Mouse (Mus musculus): ENCODE data around the gene Anapc16.
"Not testable (repeated sequence)": the region's sequence is repeated elsewhere in the genome, so short reads cannot be mapped to it uniquely, and the experiment has no call there.

The Anapc16 gene

GRCm38 (mm10) chr10:59997591-59997990 lies 5.3 kb downstream of the Anapc16 start:
- DNase-seq = peak; percentile 75

DNA sequence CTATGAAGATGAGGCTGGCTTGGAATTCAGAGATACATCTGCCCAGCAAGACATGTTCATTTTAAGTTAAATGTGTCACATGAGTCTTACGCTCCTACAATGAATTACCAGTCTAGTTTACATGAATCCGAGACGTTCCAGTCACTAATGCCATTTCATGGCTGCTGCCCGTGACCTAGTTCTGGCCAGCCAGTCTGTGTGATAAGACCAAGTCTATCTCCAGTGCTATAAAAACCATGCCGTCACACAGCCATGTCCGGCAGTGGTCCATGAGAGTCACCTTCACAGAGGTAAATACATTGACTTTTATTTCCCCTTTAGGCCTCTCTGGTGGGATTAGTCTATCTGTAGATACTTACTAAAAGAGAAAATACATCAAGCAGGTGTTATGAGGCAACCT lies 7.0 kb downstream of the Anapc16 start:
- no peak for DNase-seq

GRCm38 (mm10) chr10:59993813-59994212 lies 9.1 kb downstream of the Anapc16 start:
- not testable (repeated sequence) for DNase-seq

DNA sequence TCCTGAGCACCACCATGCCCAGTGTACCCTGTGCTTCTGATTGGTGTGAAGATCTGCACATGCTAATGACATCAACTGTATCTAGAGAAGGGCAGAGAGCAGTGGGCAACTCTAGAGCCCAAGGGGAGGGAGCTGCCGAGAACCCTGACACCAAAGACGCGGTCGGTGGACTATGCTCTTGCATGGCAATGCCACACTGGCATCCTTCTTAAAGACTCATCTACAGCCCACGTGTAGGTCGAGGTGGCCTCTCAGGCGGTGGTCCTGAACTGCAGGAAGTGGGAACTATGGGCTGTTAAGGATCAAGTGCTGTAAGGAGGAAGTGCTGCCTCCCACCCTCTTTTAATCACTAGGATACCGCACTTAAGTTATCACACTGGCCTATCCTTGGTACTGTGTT lies 10.9 kb downstream of the Anapc16 start:
- DNase-seq = no peak

DNA sequence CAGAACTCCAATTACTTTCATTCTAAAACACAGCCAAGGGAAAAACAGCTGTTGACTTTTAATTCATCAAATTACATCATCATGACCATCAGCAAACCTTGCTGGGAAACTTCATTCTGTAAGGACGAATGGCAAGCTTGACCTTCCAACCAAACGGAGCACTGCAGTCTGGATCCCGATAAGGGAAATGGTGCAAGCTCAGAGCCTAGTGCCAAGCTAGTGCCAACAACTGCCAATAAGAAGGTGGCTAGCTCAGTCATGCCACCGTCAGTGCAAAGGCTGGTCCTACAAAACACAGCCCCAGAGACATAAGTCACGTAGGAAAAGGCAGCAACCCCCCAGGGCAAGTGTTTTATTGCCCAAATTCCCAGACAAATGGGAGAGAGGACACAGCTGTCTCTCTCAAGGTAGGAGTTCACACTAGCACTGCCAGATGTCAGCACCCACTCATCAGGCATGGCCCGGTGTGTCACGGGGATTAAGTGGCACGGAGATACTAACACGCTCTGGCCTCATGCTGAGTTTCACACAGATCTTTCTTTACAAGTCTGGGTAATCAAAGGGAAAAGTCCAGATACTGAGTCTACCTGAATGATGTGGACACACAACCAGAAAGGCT lies 11.6 kb downstream of the Anapc16 start:
- DNase-seq = no peak

- DNase-seq = no peak
Measured at GRCm38 (mm10) chr10:59990393-59990792, 12.5 kb downstream of the Anapc16 start.

- DNase-seq = no peak
Measured at GRCm38 (mm10) chr10:59988036-59988435, 14.9 kb downstream of the Anapc16 start.

GRCm38 (mm10) chr10:59982379-59982873 lies 20.5 kb downstream of the Anapc16 start:
- DNase-seq = no peak

GRCm38 (mm10) chr10:59981792-59982191 lies 21.1 kb downstream of the Anapc16 start:
- DNase-seq = no peak

DNA sequence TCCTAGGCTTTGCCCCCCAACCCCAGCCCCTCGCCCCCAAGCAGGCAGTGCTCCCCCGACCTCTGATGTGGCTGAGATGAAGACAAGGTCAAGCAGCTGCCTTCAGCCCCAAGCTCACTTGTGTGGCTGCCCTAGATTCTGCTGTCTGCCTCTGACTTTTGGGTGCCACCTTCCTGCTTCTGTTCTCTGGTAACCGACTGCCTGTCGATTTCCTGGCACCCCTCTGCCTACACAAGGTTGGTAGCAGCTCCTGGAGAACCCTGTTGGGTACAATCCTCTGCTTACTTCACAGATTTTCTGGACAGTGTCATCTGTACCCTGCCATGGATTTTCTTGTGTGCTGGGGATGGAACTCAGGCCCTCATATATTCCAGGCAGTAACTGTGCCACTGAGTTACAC lies 21.6 kb downstream of the Anapc16 start:
- DNase-seq = peak in 1 of 2 experiments; percentile 22

DNA sequence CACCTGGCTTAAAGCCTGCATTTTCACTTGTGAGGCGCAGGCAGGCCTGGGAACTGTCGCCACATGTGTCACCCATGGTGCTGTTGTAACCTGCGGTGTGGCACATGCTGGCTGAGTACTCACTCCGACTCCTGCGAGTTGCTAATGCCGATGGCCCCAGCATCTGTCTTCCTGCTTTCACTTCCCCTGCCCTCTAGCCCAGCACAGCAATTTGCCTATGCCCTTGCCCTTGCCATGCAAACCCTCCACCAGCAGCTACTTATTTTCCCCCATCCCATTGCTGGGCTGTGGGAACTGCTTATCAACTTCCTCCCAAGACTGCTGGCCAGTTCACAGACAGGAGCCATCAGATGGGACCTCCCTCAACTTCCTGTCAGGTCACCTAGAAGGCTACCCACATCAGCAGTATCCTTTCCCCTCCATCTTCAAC lies 22.1 kb downstream of the Anapc16 start:
- DNase-seq = peak; percentile 81 to 82

- DNase-seq = no peak
Measured at GRCm38 (mm10) chr10:59978873-59979743, 23.8 kb downstream of the Anapc16 start.

DNA sequence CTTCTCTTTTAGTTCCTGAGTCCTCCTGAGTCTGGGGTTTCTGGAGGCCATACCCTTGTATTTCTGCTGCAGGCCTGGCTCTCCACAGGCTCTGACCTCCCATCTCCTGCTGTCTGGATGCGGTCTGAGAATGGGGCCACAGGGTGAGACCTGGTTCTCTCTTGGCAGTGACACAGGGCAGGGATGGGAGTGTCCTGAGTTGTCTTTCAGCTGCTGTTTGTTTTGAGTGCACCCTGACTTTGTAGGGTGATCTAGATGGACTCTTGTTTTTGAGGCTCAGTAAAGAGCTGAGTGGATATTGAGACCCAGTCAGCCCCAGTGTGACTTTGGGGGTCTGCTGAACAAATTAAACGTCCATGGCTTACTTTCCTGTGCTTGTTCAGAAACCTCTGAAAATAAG lies 24.5 kb downstream of the Anapc16 start:
- DNase-seq = no peak

DNA sequence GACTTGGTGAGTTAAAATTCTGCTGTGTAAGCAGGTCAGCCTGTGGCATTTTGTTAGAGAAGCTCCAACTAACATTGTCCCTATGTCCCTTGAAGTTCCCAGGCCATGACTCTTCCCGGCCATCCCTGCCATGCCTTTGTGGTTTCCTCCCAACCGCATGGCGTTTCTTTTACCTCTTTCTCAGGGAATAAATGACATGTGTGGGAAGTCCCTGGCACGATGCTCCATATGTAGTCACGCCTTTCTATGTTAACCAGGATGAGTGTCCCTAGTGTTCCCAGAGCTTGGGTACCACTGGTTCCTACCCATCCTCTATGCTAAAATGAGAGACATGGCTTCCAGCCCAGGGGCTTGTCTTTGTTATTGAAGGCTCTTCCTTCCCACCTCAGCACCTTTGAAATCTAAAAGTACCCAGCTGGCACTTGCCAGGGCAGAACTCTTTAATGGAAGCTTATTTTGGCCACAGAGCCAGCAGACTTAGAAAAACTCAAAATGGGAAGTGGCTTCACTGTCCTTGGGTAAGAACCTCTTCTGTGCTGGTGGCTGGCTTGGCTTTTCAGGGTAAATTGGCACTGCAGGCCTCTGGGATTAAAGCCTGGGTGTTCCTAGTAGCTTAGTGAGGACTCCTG lies 25.1 kb downstream of the Anapc16 start:
- no peak for DNase-seq

GRCm38 (mm10) chr10:59977141-59977540 lies 25.8 kb downstream of the Anapc16 start:
- DNase-seq = no peak

GRCm38 (mm10) chr10:59974786-59975185 lies 28.1 kb downstream of the Anapc16 start:
- peak; percentile 41 to 46 for DNase-seq

DNA sequence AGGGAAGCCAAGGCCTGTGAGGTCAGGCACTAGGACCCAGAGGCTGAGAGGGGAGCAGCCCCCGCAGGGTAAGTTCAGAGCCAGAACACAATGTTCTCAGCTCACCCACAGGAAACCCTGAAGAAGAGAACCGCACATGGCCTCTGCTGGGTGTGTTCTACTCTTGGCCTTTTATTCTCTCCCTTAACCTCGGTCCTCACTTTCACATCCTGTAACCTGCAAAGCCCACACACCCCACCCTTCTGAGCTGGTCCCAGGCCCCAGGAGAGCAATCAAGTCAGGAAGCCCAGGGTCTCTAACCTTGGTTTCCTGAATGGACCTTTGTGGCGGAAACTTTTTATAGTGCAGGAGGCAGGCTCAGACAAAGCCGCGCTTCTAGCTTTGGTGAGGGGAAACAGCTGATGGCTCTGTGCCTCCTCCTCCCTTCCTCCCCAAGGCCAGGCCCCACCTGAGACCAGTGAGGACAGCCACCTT lies 28.7 kb downstream of the Anapc16 start:
- DNase-seq = peak; percentile 76

DNA sequence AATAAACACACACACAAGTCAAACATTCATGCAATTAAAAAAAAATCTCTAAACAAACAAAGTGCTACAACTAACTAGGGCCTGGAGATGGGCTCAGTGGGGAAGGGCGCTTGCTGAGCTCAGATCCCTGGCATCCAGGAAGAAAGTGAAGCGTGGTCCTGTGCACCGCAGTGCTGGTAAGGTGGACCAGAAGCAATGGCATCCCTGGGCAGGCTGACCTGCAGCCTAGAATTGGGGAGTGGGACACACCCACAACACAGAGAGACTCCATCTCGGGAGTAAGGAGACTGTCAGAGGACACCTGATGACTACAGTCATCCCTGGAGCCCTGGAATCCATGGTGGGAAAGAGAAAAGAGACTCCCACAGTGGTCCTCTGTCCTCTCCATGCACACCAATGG lies 29.5 kb downstream of the Anapc16 start:
- no peak for DNase-seq

DNA sequence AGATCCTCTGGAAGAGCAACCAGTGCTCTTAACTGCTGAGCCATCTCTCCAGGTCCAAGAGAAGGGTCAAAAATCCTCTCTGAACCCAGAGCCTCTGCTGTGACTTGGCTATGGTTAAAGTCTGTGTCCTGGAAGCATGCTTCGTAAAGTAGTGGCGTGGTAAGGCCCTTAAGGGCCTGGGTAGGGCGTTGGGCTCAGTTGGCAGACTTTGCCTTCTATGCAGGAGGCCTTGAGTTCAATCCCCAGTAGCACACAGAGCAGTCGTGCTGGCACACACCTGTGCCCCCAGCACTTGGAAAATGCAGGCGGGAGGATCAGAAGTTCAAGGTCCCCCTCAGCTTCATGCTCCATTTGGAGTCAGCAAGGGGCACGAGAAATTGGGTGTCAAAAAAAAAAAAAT lies 29.9 kb downstream of the Anapc16 start:
- DNase-seq = no peak

GRCm38 (mm10) chr10:59972534-59972933 lies 30.4 kb downstream of the Anapc16 start:
- DNase-seq = no peak

DNA sequence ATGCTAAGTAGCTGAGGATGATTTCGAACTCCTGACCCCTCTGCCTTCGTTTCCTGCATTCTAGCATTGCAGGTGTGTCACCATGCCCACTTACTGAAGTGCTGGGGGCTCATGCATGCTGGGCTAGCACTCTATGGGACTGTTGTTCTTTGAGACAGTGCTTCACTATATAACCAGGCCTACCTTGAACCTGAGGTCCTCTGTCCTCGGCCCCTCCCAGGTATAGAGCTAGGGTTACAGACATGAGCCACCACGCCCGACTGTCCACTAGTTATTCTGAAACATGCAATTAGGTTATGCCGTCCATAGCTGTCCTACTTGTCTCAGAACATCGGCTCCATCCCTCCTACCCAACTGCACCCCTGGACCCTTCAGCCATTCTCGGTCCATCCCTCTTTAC lies 31.1 kb downstream of the Anapc16 start:
- no peak for DNase-seq

DNA sequence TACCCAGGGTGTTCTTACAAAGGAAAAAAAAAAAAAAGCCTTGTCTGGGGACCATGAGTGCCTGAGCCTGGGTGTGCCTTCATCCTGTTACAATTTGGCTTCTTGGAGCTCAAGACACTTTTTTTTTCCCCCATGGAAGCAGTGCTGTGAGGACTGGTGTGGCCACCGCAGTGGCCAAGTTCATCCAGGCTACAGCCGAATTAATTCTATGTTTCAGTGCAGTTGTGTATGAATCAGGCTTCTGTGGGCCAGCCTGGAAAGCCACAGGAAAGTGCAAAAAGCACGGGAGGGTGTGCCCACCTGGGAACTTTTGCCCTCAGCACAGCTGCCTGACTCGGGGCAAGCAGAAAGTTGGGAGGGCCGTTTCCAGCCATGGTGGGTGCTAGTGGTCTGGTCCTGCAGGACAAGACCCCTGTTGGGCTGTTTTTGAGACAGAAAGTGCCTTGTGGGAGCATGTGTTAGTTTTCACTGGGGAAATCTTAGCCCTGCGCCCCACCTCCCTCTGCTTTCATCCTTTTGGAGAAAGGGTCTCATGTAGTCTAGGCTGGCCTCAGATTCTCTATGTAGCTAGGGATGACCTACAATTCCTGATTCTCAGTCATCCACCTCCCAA lies 32.4 kb downstream of the Anapc16 start:
- no peak for DNase-seq

DNA sequence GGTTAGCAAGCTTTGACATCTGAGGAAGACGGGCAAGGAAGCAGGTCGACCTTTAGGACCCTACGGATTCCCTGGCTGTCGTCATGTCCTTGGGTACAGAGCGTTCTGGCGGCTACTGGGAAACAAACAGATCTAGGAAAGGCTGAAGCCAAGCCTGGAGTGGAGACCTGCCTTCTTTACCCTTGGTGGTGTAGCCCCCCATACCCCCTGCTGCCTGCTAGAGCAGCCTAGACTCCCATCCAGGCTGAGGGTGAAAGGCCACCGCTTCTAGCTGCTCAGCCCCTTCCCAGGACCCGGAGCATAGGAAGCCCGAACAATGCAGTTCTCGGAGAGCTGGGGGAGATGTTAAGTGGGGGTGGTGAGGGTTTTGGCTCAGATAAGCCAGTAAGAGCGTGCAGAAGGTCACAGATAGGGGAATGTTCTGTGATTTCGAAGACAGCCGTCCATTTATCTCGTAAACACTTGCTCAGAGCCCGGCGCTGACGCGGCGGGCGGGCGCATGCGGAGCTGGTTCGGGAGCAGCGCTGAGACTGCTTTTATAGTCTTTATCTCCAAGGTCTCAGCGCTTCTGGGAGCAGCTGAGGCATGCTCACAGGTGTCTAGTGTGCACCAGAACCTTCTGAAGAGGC lies 33.0 kb downstream of the Anapc16 start:
- peak; percentile 44 to 48 for DNase-seq
